Mouse (Mus musculus) midbrain, embryonic 16.5 days (tissue): ENCODE measurements around the gene Rassf8. TPM values are rescaled to one million over a fixed set of nuclear protein-coding genes. Genes with fewer than 3 reads are reported as not detected.

Experiments
- ATAC-seq: fragments of 200-750 bp; cut with Nextera tagmentation; 2 replicates; pipeline ENCODE4 v1.8.0; 2017; ENCODE audit warnings: moderate TSS enrichment
- H3K27ac ChIP-seq: fragments of 300-500 bp; sonication (generic); 2 replicates; pipeline ENCODE4 v1.5.1; 2014; ENCODE audit warnings: mild to moderate bottlenecking, low read length, mixed read lengths
- H3K27me3 ChIP-seq: fragments of 300-500 bp; sonication (generic); 2 replicates; pipeline ENCODE4 v1.6.1; 2014; ENCODE audit warnings: low read depth, low read length, mixed read lengths; ENCODE audit not compliant: control insufficient read depth, insufficient read depth
- H3K36me3 ChIP-seq: fragments of 300-500 bp; sonication (generic); 2 replicates; pipeline ENCODE4 v1.6.1; 2014; ENCODE audit warnings: mild to moderate bottlenecking, low read length, moderate library complexity, mixed read lengths; ENCODE audit not compliant: control insufficient read depth, insufficient read depth
- H3K4me1 ChIP-seq: fragments of 300-500 bp; sonication (generic); 2 replicates; pipeline ENCODE4 v1.6.1; 2014; ENCODE audit warnings: mild to moderate bottlenecking, low read length, mixed read lengths; ENCODE audit not compliant: control insufficient read depth, insufficient read depth
- H3K4me2 ChIP-seq: fragments of 300-500 bp; sonication (generic); 2 replicates; pipeline ENCODE4 v1.6.1; 2014; ENCODE audit warnings: mild to moderate bottlenecking, low read length, mixed read lengths
- H3K4me3 ChIP-seq: fragments of 300-500 bp; sonication (generic); 2 replicates; pipeline ENCODE4 v1.5.1; 2014; ENCODE audit warnings: low read depth, mild to moderate bottlenecking, low read length, moderate library complexity, mixed read lengths
- H3K9ac ChIP-seq: fragments of 300-500 bp; sonication (generic); 2 replicates; pipeline ENCODE4 v1.6.1; 2014; ENCODE audit warnings: low read depth, low read length, mixed read lengths
- H3K9me3 ChIP-seq: fragments of 300-500 bp; sonication (generic); replicated peaks from 2 replicates; pipeline ENCODE4 v1.6.1; 2014; ENCODE audit warnings: mild to moderate bottlenecking, low read length, mixed read lengths; ENCODE audit not compliant: control insufficient read depth, poor library complexity, severe bottlenecking
- WGBS: fragments of 180-500 bp; shearing (Covaris S2); extraction: QIAGEN DNeasy Blood & Tissue Kit; methylation state at CpG from one replicate; pipeline ENCODE4 v1.1.7; 2014; 5-methylcytosine and 5-hydroxymethylcytosine counted together
- polyA plus RNA-seq: library from polyadenylated mRNA; unstranded; fragments of >200 nt; fragmentation: Nextera tagmentation; extraction: Ambion mirVana; gene quantifications from 2 replicates; pipeline ENCODE4 v1.2.1, GENCODE M21; 2015

The Rassf8 gene
- polyA plus RNA-seq, 1 experiment from 2014 or later = 6.0 TPM

GRCm38 (mm10) chr6:145801796-145802488, 55.4 kb downstream of the Rassf8 start:
- Histone ChIP-seq H3K9ac (no peak overlapping the region), H3K27me3 (no peaks in the 10 kb centered on the region), H3K27ac (no peak overlapping the region), H3K4me2 (no peak overlapping the region), H3K4me3 (no peak overlapping the region), H3K9me3 (no peaks in the 10 kb centered on the region), H3K4me1 (no peaks in the 10 kb centered on the region; the same call in 1 of the 2 replicates), H3K36me3 (no peaks in the 10 kb centered on the region)
- WGBS = 86% methylated on average over 3 of the region's 3 CpGs
- ATAC-seq = no peak

- 89% methylated on average over 8 of the region's 8 CpGs for WGBS
- no peak overlapping the region for H3K27ac ChIP-seq
- H3K27me3 ChIP-seq = no peaks in the 10 kb centered on the region
- ATAC-seq = no peak
- H3K4me3 ChIP-seq = no peak overlapping the region
- no peaks in the 10 kb centered on the region; the same call in 1 of the 2 replicates for H3K4me1 ChIP-seq
- no peak overlapping the region for H3K9ac ChIP-seq
- H3K36me3 ChIP-seq = no peaks in the 10 kb centered on the region
- H3K9me3 ChIP-seq = no peaks in the 10 kb centered on the region
- no peak overlapping the region for H3K4me2 ChIP-seq
These were observed 56.3 kb downstream of the Rassf8 start for GRCm38 (mm10) chr6:145802881-145803280.

- no peak overlapping the region for H3K4me2 ChIP-seq
- 65% methylated on average over 3 of the region's 3 CpGs for WGBS
- H3K27me3 ChIP-seq = no peaks in the 10 kb centered on the region
- no peak overlapping the region for H3K9ac ChIP-seq
- H3K9me3 ChIP-seq = no peaks in the 10 kb centered on the region
- no peaks in the 10 kb centered on the region for H3K4me1 ChIP-seq
- no peak for ATAC-seq
- H3K27ac ChIP-seq = no peak overlapping the region
- no peaks in the 10 kb centered on the region for H3K36me3 ChIP-seq
- H3K4me3 ChIP-seq = no peak overlapping the region
These were observed 57.7 kb downstream of the Rassf8 start for GRCm38 (mm10) chr6:145804276-145804675.

- Histone ChIP-seq H3K4me1 (no peaks in the 10 kb centered on the region), H3K27me3 (no peaks in the 10 kb centered on the region), H3K9me3 (no peaks in the 10 kb centered on the region), H3K36me3 (no peaks in the 10 kb centered on the region), H3K27ac (no peak overlapping the region), H3K9ac (no peak overlapping the region), H3K4me3 (no peak overlapping the region), H3K4me2 (no peak overlapping the region)
- no peak for ATAC-seq
- 40% methylated on average over 2 of the region's 2 CpGs for WGBS
These were observed 60.2 kb downstream of the Rassf8 start for GRCm38 (mm10) chr6:145806784-145807183.

GRCm38 (mm10) chr6:145807929-145808328, 61.4 kb downstream of the Rassf8 start:
- Histone ChIP-seq H3K4me1 (no peaks in the 10 kb centered on the region), H3K27ac (no peak overlapping the region), H3K4me3 (no peak overlapping the region), H3K27me3 (no peaks in the 10 kb centered on the region), H3K9me3 (no peaks in the 10 kb centered on the region), H3K36me3 (no peaks in the 10 kb centered on the region), H3K4me2 (no peak overlapping the region), H3K9ac (no peak overlapping the region)
- no peak for ATAC-seq
- WGBS = 90% methylated on average over 8 of the region's 9 CpGs

GRCm38 (mm10) chr6:145809566-145809965, 63.0 kb downstream of the Rassf8 start:
- ATAC-seq = no peak
- Histone ChIP-seq H3K27ac (no peak overlapping the region), H3K4me3 (no peak overlapping the region), H3K4me2 (no peak overlapping the region), H3K36me3 (no peaks in the 10 kb centered on the region), H3K4me1 (no peaks in the 10 kb centered on the region), H3K9ac (no peak overlapping the region), H3K9me3 (no peaks in the 10 kb centered on the region), H3K27me3 (no peaks in the 10 kb centered on the region)
- 90% methylated on average over 7 of the region's 7 CpGs for WGBS

GRCm38 (mm10) chr6:145810015-145810414, 63.5 kb downstream of the Rassf8 start:
- Histone ChIP-seq H3K9me3 (no peaks in the 10 kb centered on the region), H3K4me3 (no peak overlapping the region), H3K27me3 (no peaks in the 10 kb centered on the region), H3K36me3 (no peaks in the 10 kb centered on the region), H3K4me1 (no peaks in the 10 kb centered on the region), H3K4me2 (no peak overlapping the region), H3K27ac (no peak overlapping the region), H3K9ac (no peak overlapping the region)
- 91% methylated on average over 6 of the region's 6 CpGs for whole genome bisulfite sequencing
- no peak for ATAC-seq

- Histone ChIP-seq H3K27ac (no peak overlapping the region), H3K4me1 (no peaks in the 10 kb centered on the region), H3K9me3 (no peaks in the 10 kb centered on the region), H3K36me3 (no peaks in the 10 kb centered on the region), H3K4me3 (no peak overlapping the region), H3K27me3 (no peaks in the 10 kb centered on the region), H3K9ac (no peak overlapping the region), H3K4me2 (no peak overlapping the region)
- ATAC-seq = no peak
- 97% methylated on average over 1 of the region's 1 CpGs for WGBS
These were observed 64.6 kb downstream of the Rassf8 start for GRCm38 (mm10) chr6:145811174-145811573.

- Histone ChIP-seq H3K4me3 (no peak overlapping the region), H3K27me3 (no peaks in the 10 kb centered on the region), H3K9ac (no peak overlapping the region), H3K36me3 (no peaks in the 10 kb centered on the region), H3K9me3 (no peaks in the 10 kb centered on the region), H3K4me1 (no peaks in the 10 kb centered on the region), H3K4me2 (no peak overlapping the region), H3K27ac (no peak overlapping the region)
- 33% methylated on average over 15 of the region's 15 CpGs for WGBS
- no peak for ATAC-seq
These were observed 68.7 kb downstream of the Rassf8 start for GRCm38 (mm10) chr6:145815200-145815599.
